Mouse (Mus musculus) MEL (cell line): ENCODE measurements around the gene Atr.

Experiments used
- CTCF ChIP-seq, 3 experiments: IDR thresholded peaks in 2 of 3; conservative IDR thresholded peaks in 1 of 3; 2 replicates each; pipeline ENCODE4 v1.5.1; 2011 to 2012; ENCODE audit warnings: low read length in 3 of 3, low read depth in 2 of 3, mild to moderate bottlenecking in 2 of 3, improper control_type of control experiment in 1 of 3, inconsistent platforms in 1 of 3, mixed read lengths in 1 of 3, moderate library complexity in 1 of 3; ENCODE audit not compliant: control insufficient read depth in 1 of 3, insufficient read depth in 1 of 3, poor library complexity in 1 of 3, severe bottlenecking in 1 of 3
- KAT2A ChIP-seq: conservative IDR thresholded peaks from 2 replicates; pipeline ENCODE4 v1.6.1; 2012; ENCODE audit warnings: low read depth, low read length, improper control_type of control experiment, inconsistent platforms
- UBTF ChIP-seq: IDR thresholded peaks from 2 replicates; pipeline ENCODE4 v1.6.1; 2012; ENCODE audit warnings: low read depth, mild to moderate bottlenecking, inconsistent platforms, low read length, improper control_type of control experiment, moderate library complexity, borderline replicate concordance; ENCODE audit not compliant: insufficient read depth

GRCm38 (mm10) chr9:95809596-95809995 is 47.8 kb upstream of the Atr start:
- TF ChIP-seq KAT2A: no peak
- TF ChIP-seq UBTF: no peak
- TF ChIP-seq CTCF (IDR thresholded peaks at IDR 0.05 in 2 of 3, conservative IDR thresholded peaks at IDR 0.05 in 1 of 3; ENCODE audit: control insufficient read depth in 1 of 3, insufficient read depth in 1 of 3, low read depth in 2 of 3, low read length in 3 of 3, poor library complexity in 1 of 3, severe bottlenecking in 1 of 3): no peak
